Mouse (Mus musculus): ENCODE results near the gene Olfr57.
"Not testable (repeated sequence)": the region's sequence is repeated elsewhere in the genome, so short reads cannot be mapped to it uniquely, and the experiment has no call there.

Gene Olfr57

GRCm38 (mm10) chr10:79028441-79028840 lies at the start of gene Olfr57:
TSS of gene Olfr57 (plus strand) at chr10:79028741.
- no peak for DNase-seq

- DNase-seq, result no peak
These were observed 47.8 kb upstream of the Olfr57 start, which contains the start of gene Olfr1352 for GRCm38 (mm10) chr10:78980750-78981149. TSS of gene Olfr1352 (plus strand) at chr10:78981050.

- DNase-seq, result no peak
These were observed 16.4 kb upstream of the Olfr57 start, which contains the start of gene Olfr1351 for GRCm38 (mm10) chr10:79012172-79012571. TSS of gene Olfr1351 (plus strand) at chr10:79012472.

- not testable (repeated sequence) for DNase-seq
These were observed 13.9 kb downstream of the Olfr57 start for GRCm38 (mm10) chr10:79042457-79042856.

DNA sequence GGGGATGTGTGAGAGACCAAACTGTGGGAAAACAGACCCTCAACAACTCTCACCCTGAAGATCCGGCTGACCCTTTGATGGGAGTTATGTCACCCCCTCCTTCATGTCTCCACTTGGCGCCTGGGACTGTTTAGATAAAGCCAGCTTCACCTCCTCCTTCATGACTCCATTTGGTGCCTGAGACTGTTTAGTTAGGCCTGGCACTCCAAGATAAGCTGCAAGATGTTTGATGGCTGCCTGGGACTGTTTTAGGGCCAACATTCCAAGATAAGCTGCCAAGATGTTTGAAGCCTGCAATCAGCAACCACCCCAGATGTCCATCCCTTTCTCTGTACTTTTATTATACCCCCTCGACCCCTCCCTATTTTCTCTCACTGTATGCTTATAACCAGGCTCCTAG lies 28.8 kb downstream of the Olfr57 start:
- DNase-seq, result not testable (repeated sequence)
